Mouse (Mus musculus) ES-Bruce4 (cell line): ENCODE data around the gene Eif4e2.

Experiments
- CTCF ChIP-seq: IDR thresholded peaks from one replicate; pipeline ENCODE4 v1.8.1; 2011; ENCODE audit warnings: low read depth, low read length
- EP300 ChIP-seq: IDR thresholded peaks from 2 replicates; pipeline ENCODE4 v1.6.1; 2011; ENCODE audit warnings: low read depth, low read length; ENCODE audit not compliant: insufficient read depth
- POLR2A ChIP-seq: IDR thresholded peaks from one replicate; pipeline ENCODE4 v1.8.1; 2011; ENCODE audit warnings: low read length; ENCODE audit not compliant: insufficient read depth

GRCm38 (mm10) chr1:87226409-87227159 lies 12.9 kb downstream of the Eif4e2 start:
- TF ChIP-seq CTCF: no peak
- TF ChIP-seq POLR2A: no peak
- TF ChIP-seq EP300: peak; percentile 72
